In the genomic region with DNA sequence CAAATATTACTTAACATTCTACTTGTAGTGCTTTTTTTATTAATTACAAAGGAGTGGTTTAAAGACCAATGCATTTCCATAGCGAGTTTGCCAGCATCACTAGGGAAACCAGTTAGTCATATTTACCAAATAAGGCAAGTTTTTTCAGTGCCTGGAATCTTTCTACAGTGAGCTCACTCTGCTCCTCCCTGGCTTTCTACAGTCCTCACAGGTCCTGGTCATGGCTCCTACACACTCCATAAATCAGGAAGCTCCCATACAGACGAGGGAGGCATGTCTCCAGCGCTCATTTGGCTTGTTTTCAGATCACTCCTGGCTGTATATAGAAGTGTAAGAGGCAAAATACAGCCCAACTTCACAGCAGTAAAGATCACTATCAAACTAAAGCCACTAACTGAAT, we compare ENCODE assay signal across 19 mouse cellular contexts.
DNase-seq lines count a peak whose midpoint lies in the region; ATAC-seq and TF ChIP-seq lines count a peak whose summit lies in the region.
"Had no signal": no experiment of that assay in that cellular context is flagged by ENCODE, and none has a peak within 500 bp of the region (broad histone marks: within the 10 kb centered on the region; RNA-seq: fewer than 3 reads in every experiment).

No protein-coding gene starts in this region.

- CTCF ChIA-PET in Patski (lab: Charles Lee) = interaction anchor here (1.4 to 1.5 kb wide), 2 partner anchors 10 to 16 kb away, joined by 3 read pairs; no protein-coding TSS in a partner anchor

- H3K27me3 ChIP-seq in limb, embryonic 14.5 days (ENCODE audit: control insufficient read depth, insufficient read depth, low read length) = no peaks in the 10 kb centered on the region
- H3K27me3 ChIP-seq in limb, embryonic 10.5 days (ENCODE audit: low read depth, poor library complexity, severe bottlenecking) = no peaks in the 10 kb centered on the region
- no peaks in the 10 kb centered on the region for H3K27me3 ChIP-seq in Patski
- H3K27me3 ChIP-seq in hindbrain, embryonic 16.5 days (replicated peaks; ENCODE audit: control insufficient read depth, insufficient read depth, low read length) = no peaks in the 10 kb centered on the region
- H3K27me3 ChIP-seq: embryonic facial prominence, embryonic 12.5 days; heart, embryonic 15.5 days; hindbrain, embryonic 12.5 days; midbrain, embryonic 13.5 days had no signal

- WGBS in limb, embryonic 14.5 days = 47% methylated on average over 3 of the region's 3 CpGs
- WGBS in limb, embryonic 10.5 days = 63% methylated on average over 3 of the region's 3 CpGs
- WGBS in hindbrain, embryonic 16.5 days = 71% methylated on average over 3 of the region's 3 CpGs

- H3K27ac ChIP-seq in limb, embryonic 14.5 days (replicated peaks; ENCODE audit: low read depth, low read length) = no peak overlapping the region
- H3K27ac ChIP-seq in limb, embryonic 10.5 days = no peak overlapping the region
- H3K27ac ChIP-seq in hindbrain, embryonic 16.5 days (ENCODE audit: low read depth, low read length) = no peak overlapping the region
- H3K27ac ChIP-seq: embryonic facial prominence, embryonic 12.5 days; forebrain, embryonic 10.5 days; heart, embryonic 15.5 days; hindbrain, embryonic 12.5 days; midbrain, embryonic 13.5 days had no signal

- TF ChIP-seq POLR2A in limb, embryonic 14.5 days (IDR thresholded peaks at IDR 0.05; ENCODE audit: borderline replicate concordance, extremely low read depth, insufficient read depth, insufficient read length) = no peak

- in situ Hi-C loops in Patski (cut with MboI; ENCODE audit: low pct_unique_long_range_greater_than_20kb) = loop anchor here (25.0 kb wide), 1 partner anchor 1917 kb away; a partner anchor contains a TSS

- ATAC-seq in frontal cortex, adult (ENCODE audit: low TSS enrichment) = peak; percentile 36
- no peak for ATAC-seq in limb, embryonic 14.5 days (ENCODE audit: low FRiP score, low read depth)
- ATAC-seq in Patski = peak; percentile 22
- ATAC-seq in hindbrain, embryonic 16.5 days = no peak
- ATAC-seq: midbrain, embryonic 13.5 days had no signal

- DNase-seq in frontal cortex, postnatal 14 days (ENCODE audit: low spot score in 2 of 2) = no peak
- DNase-seq in limb, embryonic 14.5 days (ENCODE audit: low spot score) = peak; percentile 64
- no peak for DNase-seq in limb, embryonic 10.5 days (ENCODE audit: low spot score)
- no peak for DNase-seq in Patski (ENCODE audit: low read depth, low spot score)
- DNase-seq in lung, postnatal 36 days = peak; percentile 9
- no peak for DNase-seq in spleen, postnatal 10 days (ENCODE audit: low spot score in 2 of 2)
- DNase-seq: adrenal gland, postnatal 36 days; cerebellum, postnatal 10 days; heart, adult 11 months; kidney, adult 11 months; thymus, postnatal 14 days had no signal

- H3K4me2 ChIP-seq in limb, embryonic 14.5 days (replicated peaks; ENCODE audit: low read depth, low read length, severe bottlenecking) = no peak overlapping the region
- H3K4me2 ChIP-seq in hindbrain, embryonic 16.5 days (ENCODE audit: low read length) = no peak overlapping the region
- H3K4me2 ChIP-seq: embryonic facial prominence, embryonic 12.5 days; heart, embryonic 15.5 days; hindbrain, embryonic 12.5 days; liver, embryonic 11.5 days; midbrain, embryonic 13.5 days had no signal

- no peaks in the 10 kb centered on the region for H3K36me3 ChIP-seq in limb, embryonic 14.5 days (ENCODE audit: control insufficient read depth, insufficient read depth, low read length)
- no peaks in the 10 kb centered on the region for H3K36me3 ChIP-seq in limb, embryonic 10.5 days
- no peaks in the 10 kb centered on the region for H3K36me3 ChIP-seq in hindbrain, embryonic 16.5 days (ENCODE audit: control insufficient read depth, insufficient read depth, low read length)
- H3K36me3 ChIP-seq: embryonic facial prominence, embryonic 12.5 days; forebrain, embryonic 10.5 days; heart, embryonic 15.5 days; hindbrain, embryonic 12.5 days; midbrain, embryonic 13.5 days had no signal

- no peak for TF ChIP-seq CTCF in Patski (IDR thresholded peaks at IDR 0.05)

- POLR2A ChIA-PET in Patski (lab: Charles Lee) = interaction anchor here (0.5 kb wide), 1 partner anchor 30 kb away, joined by 3 read pairs; no protein-coding TSS in a partner anchor

- H3K9me3 ChIP-seq in limb, embryonic 14.5 days (ENCODE audit: control insufficient read depth, low read length) = no peaks in the 10 kb centered on the region
- H3K9me3 ChIP-seq in limb, embryonic 10.5 days (replicated peaks) = no peaks in the 10 kb centered on the region
- H3K9me3 ChIP-seq in hindbrain, embryonic 16.5 days (ENCODE audit: control insufficient read depth, low read length) = no peaks in the 10 kb centered on the region
- H3K9me3 ChIP-seq: embryonic facial prominence, embryonic 12.5 days; forebrain, embryonic 10.5 days; heart, embryonic 15.5 days; hindbrain, embryonic 12.5 days; midbrain, embryonic 13.5 days had no signal

- H3K4me1 ChIP-seq in limb, embryonic 14.5 days (ENCODE audit: control insufficient read depth, insufficient read depth, low read length) = no peaks in the 10 kb centered on the region
- 0 out of 2 replicates have a peak, but pooled peaks cover 4% of the 10 kb centered on the region for H3K4me1 ChIP-seq in limb, embryonic 10.5 days
- H3K4me1 ChIP-seq in hindbrain, embryonic 16.5 days (ENCODE audit: control insufficient read depth, insufficient read depth, low read depth, low read length) = no peaks in the 10 kb centered on the region
- H3K4me1 ChIP-seq: embryonic facial prominence, embryonic 12.5 days; forebrain, embryonic 10.5 days; heart, embryonic 15.5 days; hindbrain, embryonic 12.5 days; midbrain, embryonic 13.5 days had no signal

- no peak overlapping the region for H3K4me3 ChIP-seq in limb, embryonic 14.5 days (replicated peaks; ENCODE audit: low read length)
- H3K4me3 ChIP-seq in limb, embryonic 10.5 days = no peak overlapping the region
- H3K4me3 ChIP-seq in hindbrain, embryonic 16.5 days (ENCODE audit: low read length) = no peak overlapping the region
- H3K4me3 ChIP-seq: embryonic facial prominence, embryonic 12.5 days; forebrain, embryonic 10.5 days; heart, embryonic 15.5 days; hindbrain, embryonic 12.5 days; midbrain, embryonic 13.5 days had no signal

- H3K9ac ChIP-seq in limb, embryonic 14.5 days (ENCODE audit: low read depth, low read length, severe bottlenecking) = no peak overlapping the region
- no peak overlapping the region for H3K9ac ChIP-seq in hindbrain, embryonic 16.5 days (ENCODE audit: low read depth, low read length)
- H3K9ac ChIP-seq: embryonic facial prominence, embryonic 12.5 days; heart, embryonic 15.5 days; hindbrain, embryonic 12.5 days; midbrain, embryonic 13.5 days had no signal

Comparison
In these comparisons a context has a peak if more than half of its experiments do, and no peak if none do; other contexts are left out.
1. DNase-seq: peak in limb, embryonic 14.5 days (single experiment) and lung, postnatal 36 days (single experiment); none in frontal cortex, postnatal 14 days (0 of 2), limb, embryonic 10.5 days (single experiment), Patski (single experiment) and spleen, postnatal 10 days (0 of 2).
2. ATAC-seq: peak in frontal cortex, adult (single experiment) and Patski (single experiment); none in limb, embryonic 14.5 days (single experiment) and hindbrain, embryonic 16.5 days (single experiment).